Mouse (Mus musculus): Measurements from ENCODE around the gene Gdf10. TPM values are rescaled to one million over a fixed set of nuclear protein-coding genes. Genes with fewer than 3 reads are reported as not detected.
A peak's percentile ranks its signal among the peaks of the same experiment; 100 is the strongest.

The Gdf10 gene
- polyA plus RNA-seq (2014; fragmentation: Nextera tagmentation; extraction: Ambion mirVana), result 9.5 and 10.6 TPM in 2 replicates

- Histone ChIP-seq H3K9me3 (ENCODE audit: control insufficient read depth, low read length) (no peaks in the 10 kb centered on the region), H3K9ac (ENCODE audit: low read depth, low read length) (peak within 1 kb of the TSS; percentile 62), H3K4me1 (replicated peaks; ENCODE audit: control insufficient read depth, insufficient read depth, low read length) (peaks cover 4% of the 10 kb centered on the region), H3K4me3 (ENCODE audit: low read depth, low read length) (peak within 1 kb of the TSS; percentile 56), H3K4me2 (replicated peaks; ENCODE audit: low read depth, low read length) (peak within 1 kb of the TSS; percentile 96), H3K27ac (ENCODE audit: low read depth, low read length) (no peak within 1 kb of the TSS), H3K27me3 (ENCODE audit: control insufficient read depth, insufficient read depth, low read length) (peaks cover 33% of the 10 kb centered on the region), H3K36me3 (ENCODE audit: control insufficient read depth, insufficient read depth, low read length) (no peaks in the 10 kb centered on the region)
- under 1% methylated on average over 66 of the region's 85 CpGs for WGBS
- DNase-seq (ENCODE audit: low spot score) (peak; percentile 63), ATAC-seq (ENCODE audit: low FRiP score) (peak; percentile 78)
Observed at GRCm38 (mm10) chr14:33923168-33924070, at the start of gene Gdf10. Gene Gdf10 (plus strand): TSS chr14:33923587.

GRCm38 (mm10) chr14:33878826-33879225 lies 44.6 kb upstream of the Gdf10 start:
- ATAC-seq (ENCODE audit: low FRiP score), result no peak
- 81% methylated on average over 1 of the region's 1 CpGs for WGBS

DNA sequence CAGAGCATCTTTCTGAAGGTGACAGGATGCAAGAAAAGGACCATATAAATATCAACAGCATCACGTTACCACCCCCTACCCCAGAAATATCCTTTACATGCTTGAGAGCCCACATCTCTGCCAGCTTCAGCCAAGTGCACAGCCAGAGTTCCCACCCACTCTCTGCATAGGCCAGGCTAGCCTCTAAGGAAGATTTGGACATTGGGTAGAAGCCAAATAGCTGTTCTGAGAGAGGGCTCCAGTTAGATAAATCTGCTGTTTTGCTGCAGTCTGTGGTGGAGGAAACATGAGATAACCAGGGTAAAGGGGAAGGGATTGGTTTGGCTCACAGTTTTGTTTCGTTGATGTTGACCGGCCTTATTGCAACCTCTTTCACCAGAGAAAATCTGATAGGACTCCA lies 43.2 kb upstream of the Gdf10 start:
- Histone ChIP-seq H3K27ac (ENCODE audit: low read depth, low read length) (no peak overlapping the region), H3K9ac (ENCODE audit: low read depth, low read length) (no peak overlapping the region), H3K36me3 (ENCODE audit: control insufficient read depth, insufficient read depth, low read length) (no peaks in the 10 kb centered on the region), H3K4me2 (replicated peaks; ENCODE audit: low read depth, low read length) (no peak overlapping the region), H3K27me3 (ENCODE audit: control insufficient read depth, insufficient read depth, low read length) (no peaks in the 10 kb centered on the region), H3K4me3 (ENCODE audit: low read depth, low read length) (no peak overlapping the region), H3K9me3 (ENCODE audit: control insufficient read depth, low read length) (no peaks in the 10 kb centered on the region), H3K4me1 (replicated peaks; ENCODE audit: control insufficient read depth, insufficient read depth, low read length) (0 out of 2 replicates have a peak, but pooled peaks cover 3% of the 10 kb centered on the region)
- DNase-seq (ENCODE audit: low spot score), result no peak
- no peak for ATAC-seq (ENCODE audit: low FRiP score)
- 89% methylated on average over 3 of the region's 3 CpGs for WGBS

More at GRCm38 (mm10) chr14:33878826-33879225, 44.6 kb upstream of the Gdf10 start:
- Histone ChIP-seq H3K27me3 (ENCODE audit: control insufficient read depth, insufficient read depth, low read length) (no peaks in the 10 kb centered on the region), H3K4me2 (replicated peaks; ENCODE audit: low read depth, low read length) (no peak overlapping the region), H3K9ac (ENCODE audit: low read depth, low read length) (no peak overlapping the region), H3K4me1 (replicated peaks; ENCODE audit: control insufficient read depth, insufficient read depth, low read length) (0 out of 2 replicates have a peak, but pooled peaks cover 3% of the 10 kb centered on the region), H3K27ac (ENCODE audit: low read depth, low read length) (no peak overlapping the region), H3K4me3 (ENCODE audit: low read depth, low read length) (no peak overlapping the region), H3K9me3 (ENCODE audit: control insufficient read depth, low read length) (no peaks in the 10 kb centered on the region), H3K36me3 (ENCODE audit: control insufficient read depth, insufficient read depth, low read length) (no peaks in the 10 kb centered on the region)
- no peak for DNase-seq (ENCODE audit: low spot score)

GRCm38 (mm10) chr14:33881471-33881870 lies 41.9 kb upstream of the Gdf10 start:
- Histone ChIP-seq H3K27ac (ENCODE audit: low read depth, low read length) (no peak overlapping the region), H3K4me2 (replicated peaks; ENCODE audit: low read depth, low read length) (no peak overlapping the region), H3K4me3 (ENCODE audit: low read depth, low read length) (no peak overlapping the region), H3K27me3 (ENCODE audit: control insufficient read depth, insufficient read depth, low read length) (no peaks in the 10 kb centered on the region), H3K9me3 (ENCODE audit: control insufficient read depth, low read length) (no peaks in the 10 kb centered on the region), H3K9ac (ENCODE audit: low read depth, low read length) (no peak overlapping the region), H3K36me3 (ENCODE audit: control insufficient read depth, insufficient read depth, low read length) (no peaks in the 10 kb centered on the region), H3K4me1 (replicated peaks; ENCODE audit: control insufficient read depth, insufficient read depth, low read length) (0 out of 2 replicates have a peak, but pooled peaks cover 3% of the 10 kb centered on the region)
- WGBS, result 84% methylated on average over 3 of the region's 3 CpGs
- ATAC-seq (ENCODE audit: low FRiP score) (no peak), DNase-seq (ENCODE audit: low spot score) (no peak)

DNA sequence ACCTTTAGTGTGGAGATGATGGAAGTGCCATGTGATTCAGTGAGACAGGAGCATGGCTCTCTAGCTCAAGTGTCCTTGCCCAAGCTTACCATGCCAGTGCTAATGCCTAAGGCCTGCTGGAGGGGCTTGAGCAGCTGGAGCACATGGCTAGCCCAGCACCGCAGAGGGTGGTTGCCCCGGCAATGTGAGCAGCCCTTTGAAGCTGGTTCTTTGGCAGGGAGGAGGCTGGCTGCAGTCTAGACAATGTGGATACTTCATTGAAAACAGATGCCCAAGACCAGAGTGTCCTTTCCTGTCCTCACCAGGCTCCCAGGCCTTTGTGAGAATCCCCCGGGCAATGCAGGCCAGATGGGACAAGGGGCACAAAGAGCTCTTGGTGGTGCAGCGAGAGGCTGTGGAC lies 40.3 kb upstream of the Gdf10 start:
- no peaks in the 10 kb centered on the region for H3K27me3 ChIP-seq (ENCODE audit: control insufficient read depth, insufficient read depth, low read length)
- ATAC-seq (ENCODE audit: low FRiP score) (no peak), DNase-seq (ENCODE audit: low spot score) (peak; percentile 4)
- WGBS, result 52% methylated on average over 4 of the region's 4 CpGs
- H3K9me3 ChIP-seq (ENCODE audit: control insufficient read depth, low read length), result no peaks in the 10 kb centered on the region
- H3K4me3 ChIP-seq (ENCODE audit: low read depth, low read length), result no peak overlapping the region
- H3K4me2 ChIP-seq (replicated peaks; ENCODE audit: low read depth, low read length), result no peak overlapping the region
- no peak overlapping the region for H3K27ac ChIP-seq (ENCODE audit: low read depth, low read length)
- H3K9ac ChIP-seq (ENCODE audit: low read depth, low read length), result no peak overlapping the region
- H3K36me3 ChIP-seq (ENCODE audit: control insufficient read depth, insufficient read depth, low read length), result no peaks in the 10 kb centered on the region
- H3K4me1 ChIP-seq (replicated peaks; ENCODE audit: control insufficient read depth, insufficient read depth, low read length), result 0 out of 2 replicates have a peak, but pooled peaks cover 3% of the 10 kb centered on the region

GRCm38 (mm10) chr14:33885466-33885865 lies 37.9 kb upstream of the Gdf10 start:
- 86% methylated on average over 11 of the region's 11 CpGs for WGBS
- H3K9me3 ChIP-seq (ENCODE audit: control insufficient read depth, low read length), result no peaks in the 10 kb centered on the region
- ATAC-seq (ENCODE audit: low FRiP score), result no peak

DNA sequence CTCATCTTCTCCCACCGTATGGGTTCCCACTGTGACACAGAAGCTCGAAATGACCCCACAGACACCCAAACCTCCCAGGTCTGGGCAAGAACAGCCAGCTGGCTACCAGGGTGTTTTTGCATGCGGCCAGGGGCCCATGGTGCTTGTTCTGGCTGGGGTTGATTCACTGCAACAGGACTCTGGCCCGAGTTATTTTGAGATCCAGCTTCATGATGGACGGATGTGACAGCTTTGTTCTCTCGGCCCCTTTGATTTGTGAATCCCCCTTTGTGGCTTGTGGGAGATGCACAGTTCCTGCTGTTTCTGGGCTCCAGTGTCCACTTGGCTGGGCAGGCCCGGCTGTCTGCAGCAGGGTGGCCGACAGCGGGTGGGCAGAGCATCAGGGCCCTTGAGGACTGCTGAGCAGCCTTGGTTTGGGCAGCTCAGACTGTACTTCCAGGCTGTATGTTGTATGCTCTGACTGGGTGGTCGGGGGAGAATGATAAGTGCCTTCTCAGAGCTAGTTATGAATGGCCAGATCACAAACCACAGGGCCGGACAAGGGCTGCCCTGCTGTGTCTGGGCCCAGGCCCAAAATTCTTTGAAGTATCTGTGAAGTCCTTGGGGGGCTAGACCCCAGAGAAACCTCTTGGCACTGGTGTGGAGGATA lies 34.9 kb upstream of the Gdf10 start:
- Histone ChIP-seq H3K27ac (ENCODE audit: low read depth, low read length) (no peak overlapping the region), H3K4me3 (ENCODE audit: low read depth, low read length) (no peak overlapping the region), H3K4me1 (replicated peaks; ENCODE audit: control insufficient read depth, insufficient read depth, low read length) (no peaks in the 10 kb centered on the region), H3K36me3 (ENCODE audit: control insufficient read depth, insufficient read depth, low read length) (no peaks in the 10 kb centered on the region), H3K4me2 (replicated peaks; ENCODE audit: low read depth, low read length) (no peak overlapping the region), H3K9me3 (ENCODE audit: control insufficient read depth, low read length) (no peaks in the 10 kb centered on the region), H3K27me3 (ENCODE audit: control insufficient read depth, insufficient read depth, low read length) (no peaks in the 10 kb centered on the region), H3K9ac (ENCODE audit: low read depth, low read length) (no peak overlapping the region)
- 59% methylated on average over 11 of the region's 11 CpGs for WGBS
- no peak for DNase-seq (ENCODE audit: low spot score)
- ATAC-seq (ENCODE audit: low FRiP score), result no peak

More at GRCm38 (mm10) chr14:33885466-33885865, 37.9 kb upstream of the Gdf10 start:
- Histone ChIP-seq H3K4me1 (replicated peaks; ENCODE audit: control insufficient read depth, insufficient read depth, low read length) (0 out of 2 replicates have a peak, but pooled peaks cover 3% of the 10 kb centered on the region), H3K27me3 (ENCODE audit: control insufficient read depth, insufficient read depth, low read length) (no peaks in the 10 kb centered on the region), H3K27ac (ENCODE audit: low read depth, low read length) (no peak overlapping the region), H3K9ac (ENCODE audit: low read depth, low read length) (no peak overlapping the region), H3K36me3 (ENCODE audit: control insufficient read depth, insufficient read depth, low read length) (no peaks in the 10 kb centered on the region), H3K4me3 (ENCODE audit: low read depth, low read length) (no peak overlapping the region), H3K4me2 (replicated peaks; ENCODE audit: low read depth, low read length) (no peak overlapping the region)
- no peak for DNase-seq (ENCODE audit: low spot score)

DNA sequence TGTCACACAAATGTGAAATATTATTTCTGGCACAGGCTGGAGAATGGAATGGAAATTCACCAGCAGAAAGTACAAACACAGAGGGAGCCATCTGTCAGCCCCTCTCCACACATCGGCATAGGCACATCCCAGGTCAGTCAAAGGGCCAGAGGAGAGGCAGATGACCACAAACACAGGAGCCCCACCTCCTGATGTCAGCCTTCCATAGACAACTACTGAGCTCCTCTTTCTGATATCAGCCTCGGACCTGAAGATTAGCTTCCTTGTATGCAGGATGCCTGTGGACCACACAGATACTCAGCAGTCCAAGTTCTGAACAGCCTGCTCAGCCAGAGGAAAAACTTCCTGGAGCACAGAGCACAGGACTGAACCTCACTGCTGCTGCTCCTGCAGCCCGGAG lies 33.4 kb upstream of the Gdf10 start:
- ATAC-seq (ENCODE audit: low FRiP score) (no peak), DNase-seq (ENCODE audit: low spot score) (no peak)
- 78% methylated on average over 3 of the region's 3 CpGs for WGBS
- Histone ChIP-seq H3K27ac (ENCODE audit: low read depth, low read length) (no peak overlapping the region), H3K9ac (ENCODE audit: low read depth, low read length) (no peak overlapping the region), H3K27me3 (ENCODE audit: control insufficient read depth, insufficient read depth, low read length) (no peaks in the 10 kb centered on the region), H3K4me2 (replicated peaks; ENCODE audit: low read depth, low read length) (no peak overlapping the region), H3K4me1 (replicated peaks; ENCODE audit: control insufficient read depth, insufficient read depth, low read length) (no peaks in the 10 kb centered on the region), H3K9me3 (ENCODE audit: control insufficient read depth, low read length) (no peaks in the 10 kb centered on the region), H3K4me3 (ENCODE audit: low read depth, low read length) (no peak overlapping the region), H3K36me3 (ENCODE audit: control insufficient read depth, insufficient read depth, low read length) (no peaks in the 10 kb centered on the region)
